In genomic region chr17:8343416-8343815, GRCm38 (mm10) we compare ENCODE assay signal across 13 mouse cellular contexts. TPM values are rescaled to one million over a fixed set of nuclear protein-coding genes. Genes with fewer than 3 reads are reported as not detected.
DNase-seq lines count a peak whose midpoint lies in the region; ATAC-seq lines count a peak whose summit lies in the region.
"Had no signal": no experiment of that assay in that cellular context is flagged by ENCODE, and none has a peak within 500 bp of the region (broad histone marks: within the 10 kb centered on the region; RNA-seq: fewer than 3 reads in every experiment).

No protein-coding gene starts in this region.

- H3K36me3 ChIP-seq in midbrain, embryonic 13.5 days = no peaks in the 10 kb centered on the region
- no peaks in the 10 kb centered on the region for H3K36me3 ChIP-seq in midbrain, embryonic 11.5 days (ENCODE audit: control insufficient read depth, insufficient read depth, low read length)
- no peaks in the 10 kb centered on the region for H3K36me3 ChIP-seq in neural tube, embryonic 14.5 days (ENCODE audit: control insufficient read depth, insufficient read depth, low read length)
- H3K36me3 ChIP-seq: limb, embryonic 13.5 days; lung, embryonic 15.5 days had no signal

- no peak overlapping the region for H3K4me3 ChIP-seq in midbrain, embryonic 13.5 days (replicated peaks)
- H3K4me3 ChIP-seq in midbrain, embryonic 11.5 days (ENCODE audit: low read depth, low read length) = no peak overlapping the region
- no peak overlapping the region for H3K4me3 ChIP-seq in neural tube, embryonic 14.5 days (ENCODE audit: low read depth, low read length)
- H3K4me3 ChIP-seq: limb, embryonic 13.5 days; lung, embryonic 15.5 days had no signal

- H3K27ac ChIP-seq in midbrain, embryonic 13.5 days = no peak overlapping the region
- no peak overlapping the region for H3K27ac ChIP-seq in midbrain, embryonic 11.5 days (ENCODE audit: low read depth, low read length)
- no peak overlapping the region for H3K27ac ChIP-seq in neural tube, embryonic 14.5 days (ENCODE audit: low read depth, low read length)
- H3K27ac ChIP-seq: limb, embryonic 13.5 days; lung, embryonic 15.5 days had no signal

- H3K4me1 ChIP-seq in midbrain, embryonic 13.5 days (replicated peaks) = peaks cover 37% of the 10 kb centered on the region
- H3K4me1 ChIP-seq in midbrain, embryonic 11.5 days (ENCODE audit: control insufficient read depth, insufficient read depth, low read length) = peaks cover 6% of the 10 kb centered on the region; the same call in 1 of the 2 replicates
- peaks cover 14% of the 10 kb centered on the region for H3K4me1 ChIP-seq in neural tube, embryonic 14.5 days (ENCODE audit: control insufficient read depth, insufficient read depth, low read length)

- 70% methylated on average over 6 of the region's 6 CpGs for WGBS in midbrain, embryonic 13.5 days
- 80% methylated on average over 6 of the region's 6 CpGs for WGBS in midbrain, embryonic 11.5 days
- WGBS in neural tube, embryonic 14.5 days = 72% methylated on average over 6 of the region's 6 CpGs

- peaks cover 23% of the 10 kb centered on the region for H3K27me3 ChIP-seq in midbrain, embryonic 13.5 days
- H3K27me3 ChIP-seq in midbrain, embryonic 11.5 days (ENCODE audit: control insufficient read depth, insufficient read depth, low read length) = peaks cover 37% of the 10 kb centered on the region
- H3K27me3 ChIP-seq in neural tube, embryonic 14.5 days (ENCODE audit: control insufficient read depth, insufficient read depth, low read length) = 0 out of 2 replicates have a peak, but pooled peaks cover 3% of the 10 kb centered on the region

- peak overlapping the region; percentile 34 for H3K4me2 ChIP-seq in midbrain, embryonic 13.5 days (replicated peaks)
- H3K4me2 ChIP-seq in midbrain, embryonic 11.5 days = no peak overlapping the region
- 0 out of 2 replicates have a peak overlapping the region, but pooled peaks have one; percentile 6 for H3K4me2 ChIP-seq in neural tube, embryonic 14.5 days (ENCODE audit: low read depth, low read length)
- H3K4me2 ChIP-seq: limb, embryonic 13.5 days had no signal

- H3K9me3 ChIP-seq in midbrain, embryonic 13.5 days = no peaks in the 10 kb centered on the region
- H3K9me3 ChIP-seq in midbrain, embryonic 11.5 days (ENCODE audit: control insufficient read depth, low read length) = no peaks in the 10 kb centered on the region
- no peaks in the 10 kb centered on the region for H3K9me3 ChIP-seq in neural tube, embryonic 14.5 days (ENCODE audit: control insufficient read depth, low read length)
- H3K9me3 ChIP-seq: limb, embryonic 13.5 days; lung, embryonic 15.5 days had no signal

- H3K9ac ChIP-seq in midbrain, embryonic 13.5 days (replicated peaks) = no peak overlapping the region
- H3K9ac ChIP-seq in midbrain, embryonic 11.5 days (ENCODE audit: low read length) = no peak overlapping the region
- H3K9ac ChIP-seq in neural tube, embryonic 14.5 days (replicated peaks; ENCODE audit: low read depth, low read length) = no peak overlapping the region
- H3K9ac ChIP-seq: limb, embryonic 13.5 days; lung, embryonic 15.5 days had no signal

- ATAC-seq in midbrain, embryonic 13.5 days = no peak
- no peak for ATAC-seq in midbrain, embryonic 11.5 days (ENCODE audit: low FRiP score)
- ATAC-seq in neural tube, embryonic 14.5 days (ENCODE audit: low read depth) = no peak

- DNase-seq in cerebellum, postnatal 14 days = peak; percentile 56 to 70
- DNase-seq in cerebellum, adult 9-10 months = no peak
- DNase-seq in kidney, adult 11 months = peak; percentile 62
- no peak for DNase-seq in kidney, postnatal 14 days
- no peak for DNase-seq in midbrain, embryonic 11.5 days (ENCODE audit: low spot score, missing footprints)
- no peak for DNase-seq in thymus, postnatal 36 days
- DNase-seq: adrenal gland, postnatal 10 days; heart, adult 11 months; right cerebral cortex, adult 18-20 months had no signal

RNA-seq across cellular contexts. Expression of gene Prr18, which starts 6.2 kb away (rescaled TPM):
- 7.9 and 9.1 TPM in 2 replicates for polyA plus RNA-seq in midbrain, embryonic 13.5 days (2015; fragmentation: Nextera tagmentation; extraction: Ambion mirVana)
- 0.90 and 1.3 TPM in 2 replicates for polyA plus RNA-seq in midbrain, embryonic 11.5 days (2014; fragmentation: Nextera tagmentation; extraction: Ambion mirVana)
- 17.0 and 20.6 TPM in 2 replicates for polyA plus RNA-seq in neural tube, embryonic 14.5 days (2014; fragmentation: Nextera tagmentation; extraction: Ambion mirVana)

RNA-seq across cellular contexts. Expression of gene T2, which starts 12.4 kb away (rescaled TPM):
- polyA plus RNA-seq in midbrain, embryonic 13.5 days (2015; fragmentation: Nextera tagmentation; extraction: Ambion mirVana) = 0.46 and 0.66 TPM in 2 replicates
- polyA plus RNA-seq in midbrain, embryonic 11.5 days (2014; fragmentation: Nextera tagmentation; extraction: Ambion mirVana) = 0.18 and 0.30 TPM in 2 replicates
- 0.81 and 0.96 TPM in 2 replicates for polyA plus RNA-seq in neural tube, embryonic 14.5 days (2014; fragmentation: Nextera tagmentation; extraction: Ambion mirVana)

RNA-seq across cellular contexts. Expression of gene Sft2d1, which starts 32.5 kb away (rescaled TPM):
- polyA plus RNA-seq in midbrain, embryonic 13.5 days (2015; fragmentation: Nextera tagmentation; extraction: Ambion mirVana) = 153 and 155 TPM in 2 replicates
- polyA plus RNA-seq in midbrain, embryonic 11.5 days (2014; fragmentation: Nextera tagmentation; extraction: Ambion mirVana) = 67.8 and 68.2 TPM in 2 replicates
- polyA plus RNA-seq in neural tube, embryonic 14.5 days (2014; fragmentation: Nextera tagmentation; extraction: Ambion mirVana) = 149 and 195 TPM in 2 replicates

Comparison
In these comparisons a context has a peak if more than half of its experiments do, and no peak if none do; other contexts are left out.
1. DNase-seq: peak in cerebellum, postnatal 14 days (2 of 2) and kidney, adult 11 months (single experiment); none in cerebellum, adult 9-10 months (single experiment), kidney, postnatal 14 days (single experiment), midbrain, embryonic 11.5 days (single experiment) and thymus, postnatal 36 days (0 of 2).